In genomic region chr14:97588182-97588581, GRCm38 (mm10) we compare ENCODE assay signal across 8 mouse cellular contexts.
DNase-seq lines count a peak whose midpoint lies in the region; ATAC-seq lines count a peak whose summit lies in the region.

No protein-coding gene starts in this region.

- H3K27ac ChIP-seq in embryonic facial prominence, embryonic 15.5 days (replicated peaks) = no peak overlapping the region
- H3K27ac ChIP-seq in midbrain, embryonic 15.5 days = peak overlapping the region; percentile 24; the same call in 1 of the 2 replicates

- H3K9me3 ChIP-seq in embryonic facial prominence, embryonic 15.5 days (replicated peaks) = no peaks in the 10 kb centered on the region
- H3K9me3 ChIP-seq in midbrain, embryonic 15.5 days = no peaks in the 10 kb centered on the region

- peak; percentile 57; the same call in 1 of the 2 replicates for ATAC-seq in embryonic facial prominence, embryonic 15.5 days (ENCODE audit: insufficient number of reproducible peaks, low FRiP score, low TSS enrichment, low read depth)
- peak; percentile 91 for ATAC-seq in midbrain, embryonic 15.5 days (replicated peaks)

- H3K9ac ChIP-seq in embryonic facial prominence, embryonic 15.5 days = no peak overlapping the region
- no peak overlapping the region for H3K9ac ChIP-seq in midbrain, embryonic 15.5 days

- intact Hi-C loops in left cerebral cortex, postnatal 25 days (cut with DNase I) = no loop called here

- WGBS in embryonic facial prominence, embryonic 15.5 days = 11% methylated on average over 7 of the region's 7 CpGs
- WGBS in midbrain, embryonic 15.5 days = 3% methylated on average over 7 of the region's 7 CpGs

- H3K4me2 ChIP-seq in embryonic facial prominence, embryonic 15.5 days (replicated peaks) = peak overlapping the region; percentile 15; the same call in 1 of the 2 replicates
- H3K4me2 ChIP-seq in midbrain, embryonic 15.5 days = peak overlapping the region; percentile 19; the same call in 1 of the 2 replicates

- no peaks in the 10 kb centered on the region for H3K27me3 ChIP-seq in embryonic facial prominence, embryonic 15.5 days
- no peaks in the 10 kb centered on the region for H3K27me3 ChIP-seq in midbrain, embryonic 15.5 days (replicated peaks)

- DNase-seq in gastrocnemius, postnatal 10 days = peak; percentile 8
- no peak for DNase-seq in gastrocnemius, adult 18-20 months (ENCODE audit: low spot score)
- peak; percentile 21 for DNase-seq in heart, postnatal 4 days
- peak; percentile 8 to 49 for DNase-seq in left cerebral cortex, postnatal 25 days (ENCODE audit: low spot score in 2 of 2)
- no peak for DNase-seq in spleen, adult 18-20 months
- no peak for DNase-seq in thymus, postnatal 14 days

- H3K36me3 ChIP-seq in embryonic facial prominence, embryonic 15.5 days = no peaks in the 10 kb centered on the region
- no peaks in the 10 kb centered on the region for H3K36me3 ChIP-seq in midbrain, embryonic 15.5 days (replicated peaks)

- no peak overlapping the region for H3K4me3 ChIP-seq in embryonic facial prominence, embryonic 15.5 days (replicated peaks)
- H3K4me3 ChIP-seq in midbrain, embryonic 15.5 days = no peak overlapping the region

- peaks cover 6% of the 10 kb centered on the region; the same call in 1 of the 2 replicates for H3K4me1 ChIP-seq in embryonic facial prominence, embryonic 15.5 days
- peaks cover 7% of the 10 kb centered on the region for H3K4me1 ChIP-seq in midbrain, embryonic 15.5 days

Comparison
In these comparisons a context has a peak if more than half of its experiments do, and no peak if none do; other contexts are left out.
1. DNase-seq: peak in gastrocnemius, postnatal 10 days (single experiment), heart, postnatal 4 days (single experiment) and left cerebral cortex, postnatal 25 days (2 of 2); none in gastrocnemius, adult 18-20 months (single experiment), spleen, adult 18-20 months (0 of 2) and thymus, postnatal 14 days (single experiment).